Mouse (Mus musculus): ENCODE measurements around the gene Eif2ak2. TPM values are rescaled to one million over a fixed set of nuclear protein-coding genes. Genes with fewer than 3 reads are reported as not detected.

The Eif2ak2 gene
- polyA plus RNA-seq, 1 experiment: 1.6 TPM

DNA sequence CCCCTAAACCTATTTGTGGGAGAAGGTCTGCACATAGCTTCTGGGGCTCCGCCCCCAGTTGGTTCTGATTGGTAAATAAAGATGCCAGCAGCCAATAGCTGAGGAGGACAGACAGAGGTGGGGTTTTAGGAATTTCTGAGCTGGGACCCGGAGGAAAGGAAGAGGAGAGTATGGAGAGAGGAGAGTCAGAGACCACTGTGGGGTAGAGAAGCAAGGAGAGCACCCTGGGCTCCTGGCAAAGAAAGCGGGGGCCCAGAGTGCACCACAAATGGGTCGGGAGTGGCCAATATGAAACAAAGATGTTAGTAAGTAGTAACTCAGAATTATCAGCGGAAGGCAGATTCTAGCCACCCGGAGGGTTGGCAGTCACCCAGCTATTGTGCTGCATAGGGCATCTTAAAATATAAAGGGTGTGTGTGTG, 30.5 kb upstream of the Eif2ak2 start:
- TF ChIP-seq CTCF (IDR thresholded peaks at IDR 0.05; ENCODE audit: extremely low read depth, insufficient read depth, insufficient read length, insufficient replicate concordance) (no peak), POLR2A (IDR thresholded peaks at IDR 0.05; ENCODE audit: low read depth, low read length) (no peak)
- Histone ChIP-seq H3K4me1 (ENCODE audit: control insufficient read depth, insufficient read depth, insufficient read length) (no peaks in the 10 kb centered on the region; the same call in 1 of the 2 replicates), H3K4me3 (ENCODE audit: extremely low read depth, insufficient read depth, insufficient read length) (peak overlapping the region; percentile 30; the same call in 1 of the 2 replicates), H3K36me3 (ENCODE audit: control insufficient read depth, insufficient read depth, low read length) (no peaks in the 10 kb centered on the region), H3K27me3 (ENCODE audit: control insufficient read depth, insufficient read depth, low read length) (no peaks in the 10 kb centered on the region), H3K27ac (ENCODE audit: insufficient read depth, low read length) (no peak overlapping the region)
- DNase-seq (ENCODE audit: low read depth in 1 of 2, low spot score in 2 of 2): no peak
- 31% methylated on average over 6 of the region's 6 CpGs for WGBS

DNA sequence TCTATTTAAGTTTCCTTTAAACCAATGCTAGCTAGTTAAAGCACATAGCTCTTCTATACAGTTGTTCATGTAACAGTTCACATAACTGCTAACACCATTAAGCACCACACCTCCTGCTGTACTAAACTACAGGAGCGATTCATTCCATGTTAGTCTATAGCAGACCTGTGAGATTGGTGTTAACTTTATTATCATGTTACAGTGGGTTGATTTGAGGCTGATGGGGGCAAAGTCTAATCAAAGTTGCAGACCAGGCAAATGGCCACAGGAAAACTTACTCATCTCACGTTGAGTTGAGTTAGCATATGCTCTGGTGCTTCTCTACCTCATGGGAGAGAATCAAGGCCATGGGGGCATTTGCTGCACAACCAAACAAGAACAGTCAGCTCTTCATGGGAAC, 27.0 kb upstream of the Eif2ak2 start:
- TF ChIP-seq CTCF (IDR thresholded peaks at IDR 0.05; ENCODE audit: extremely low read depth, insufficient read depth, insufficient read length, insufficient replicate concordance) (no peak), POLR2A (IDR thresholded peaks at IDR 0.05; ENCODE audit: low read depth, low read length) (no peak)
- Histone ChIP-seq H3K4me1 (ENCODE audit: control insufficient read depth, insufficient read depth, insufficient read length) (no peaks in the 10 kb centered on the region), H3K27me3 (ENCODE audit: control insufficient read depth, insufficient read depth, low read length) (no peaks in the 10 kb centered on the region), H3K4me3 (ENCODE audit: extremely low read depth, insufficient read depth, insufficient read length) (no peak overlapping the region), H3K36me3 (ENCODE audit: control insufficient read depth, insufficient read depth, low read length) (no peaks in the 10 kb centered on the region), H3K27ac (ENCODE audit: insufficient read depth, low read length) (no peak overlapping the region)
- WGBS: 77% methylated on average over 2 of the region's 2 CpGs
- DNase-seq (ENCODE audit: low read depth in 1 of 2, low spot score in 2 of 2): no peak

GRCm38 (mm10) chr17:78906892-78907291, 24.5 kb upstream of the Eif2ak2 start, which contains the start of gene Sult6b1:
Gene Sult6b1, minus strand, starts transcription at chr17:78906992.
- no peak for DNase-seq (ENCODE audit: low read depth in 1 of 2, low spot score in 2 of 2)
- Histone ChIP-seq H3K27ac (ENCODE audit: insufficient read depth, low read length) (no peak within 1 kb of the TSS), H3K4me1 (ENCODE audit: control insufficient read depth, insufficient read depth, insufficient read length) (no peaks in the 10 kb centered on the region; the same call in 1 of the 2 replicates), H3K27me3 (ENCODE audit: control insufficient read depth, insufficient read depth, low read length) (no peaks in the 10 kb centered on the region), H3K4me3 (ENCODE audit: extremely low read depth, insufficient read depth, insufficient read length) (no peak within 1 kb of the TSS), H3K36me3 (ENCODE audit: control insufficient read depth, insufficient read depth, low read length) (no peaks in the 10 kb centered on the region)
- WGBS: 87% methylated on average over 5 of the region's 5 CpGs
- no peak for TF ChIP-seq POLR2A (IDR thresholded peaks at IDR 0.05; ENCODE audit: low read depth, low read length)
- TF ChIP-seq CTCF (IDR thresholded peaks at IDR 0.05; ENCODE audit: extremely low read depth, insufficient read depth, insufficient read length, insufficient replicate concordance): no peak

- DNase-seq (ENCODE audit: low read depth in 1 of 2, low spot score in 2 of 2): no peak
- Histone ChIP-seq H3K27me3 (ENCODE audit: control insufficient read depth, insufficient read depth, low read length) (no peaks in the 10 kb centered on the region), H3K4me1 (ENCODE audit: control insufficient read depth, insufficient read depth, insufficient read length) (no peaks in the 10 kb centered on the region; the same call in 1 of the 2 replicates), H3K36me3 (ENCODE audit: control insufficient read depth, insufficient read depth, low read length) (no peaks in the 10 kb centered on the region), H3K4me3 (ENCODE audit: extremely low read depth, insufficient read depth, insufficient read length) (no peak overlapping the region), H3K27ac (ENCODE audit: insufficient read depth, low read length) (no peak overlapping the region)
- no peak for TF ChIP-seq CTCF (IDR thresholded peaks at IDR 0.05; ENCODE audit: extremely low read depth, insufficient read depth, insufficient read length, insufficient replicate concordance)
- TF ChIP-seq POLR2A (IDR thresholded peaks at IDR 0.05; ENCODE audit: low read depth, low read length): no peak
- 81% methylated on average over 2 of the region's 2 CpGs for WGBS
These were observed 20.8 kb upstream of the Eif2ak2 start for GRCm38 (mm10) chr17:78903158-78903557.

DNA sequence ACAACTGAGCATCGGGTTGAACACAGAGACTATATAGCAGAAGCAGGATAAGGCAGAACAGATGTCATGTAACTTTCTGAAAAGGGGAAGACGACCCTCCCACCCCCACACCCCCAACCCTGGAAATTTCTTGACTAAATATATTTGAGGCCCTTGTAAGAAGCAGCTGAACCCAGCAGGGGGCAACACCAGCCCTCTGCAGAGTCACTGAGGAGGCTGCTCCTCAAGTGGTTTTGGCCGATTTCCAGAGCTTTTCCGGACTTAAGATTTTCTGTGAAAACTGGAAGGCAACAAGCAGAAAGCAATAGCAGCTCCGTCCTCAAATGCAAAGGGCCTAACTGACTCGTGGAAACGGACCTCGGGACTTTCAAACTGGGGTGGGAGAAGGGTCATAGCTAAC, 13.0 kb upstream of the Eif2ak2 start:
- no peak for DNase-seq (ENCODE audit: low read depth in 1 of 2, low spot score in 2 of 2)
- H3K36me3 ChIP-seq (ENCODE audit: control insufficient read depth, insufficient read depth, low read length): no peaks in the 10 kb centered on the region

GRCm38 (mm10) chr17:78894991-78895390, 12.6 kb upstream of the Eif2ak2 start:
- H3K27me3 ChIP-seq (ENCODE audit: control insufficient read depth, insufficient read depth, low read length): no peaks in the 10 kb centered on the region
- H3K36me3 ChIP-seq (ENCODE audit: control insufficient read depth, insufficient read depth, low read length): no peaks in the 10 kb centered on the region
- no peak for TF ChIP-seq POLR2A (IDR thresholded peaks at IDR 0.05; ENCODE audit: low read depth, low read length)
- TF ChIP-seq CTCF (IDR thresholded peaks at IDR 0.05; ENCODE audit: extremely low read depth, insufficient read depth, insufficient read length, insufficient replicate concordance): no peak
- 72% methylated on average over 7 of the region's 7 CpGs for WGBS
- H3K27ac ChIP-seq (ENCODE audit: insufficient read depth, low read length): no peak overlapping the region
- H3K4me3 ChIP-seq (ENCODE audit: extremely low read depth, insufficient read depth, insufficient read length): no peak overlapping the region
- H3K4me1 ChIP-seq (ENCODE audit: control insufficient read depth, insufficient read depth, insufficient read length): no peaks in the 10 kb centered on the region
- DNase-seq (ENCODE audit: low read depth in 1 of 2, low spot score in 2 of 2): no peak

More for the DNA sequence above, 13.0 kb upstream of the Eif2ak2 start:
- 2% methylated on average over 8 of the region's 8 CpGs for WGBS
- Histone ChIP-seq H3K27me3 (ENCODE audit: control insufficient read depth, insufficient read depth, low read length) (no peaks in the 10 kb centered on the region), H3K4me3 (ENCODE audit: extremely low read depth, insufficient read depth, insufficient read length) (no peak overlapping the region), H3K4me1 (ENCODE audit: control insufficient read depth, insufficient read depth, insufficient read length) (no peaks in the 10 kb centered on the region), H3K27ac (ENCODE audit: insufficient read depth, low read length) (no peak overlapping the region)
- TF ChIP-seq CTCF (IDR thresholded peaks at IDR 0.05; ENCODE audit: extremely low read depth, insufficient read depth, insufficient read length, insufficient replicate concordance) (peak; percentile 36; the same call in 1 of the 2 replicates), POLR2A (IDR thresholded peaks at IDR 0.05; ENCODE audit: low read depth, low read length) (no peak)

DNA sequence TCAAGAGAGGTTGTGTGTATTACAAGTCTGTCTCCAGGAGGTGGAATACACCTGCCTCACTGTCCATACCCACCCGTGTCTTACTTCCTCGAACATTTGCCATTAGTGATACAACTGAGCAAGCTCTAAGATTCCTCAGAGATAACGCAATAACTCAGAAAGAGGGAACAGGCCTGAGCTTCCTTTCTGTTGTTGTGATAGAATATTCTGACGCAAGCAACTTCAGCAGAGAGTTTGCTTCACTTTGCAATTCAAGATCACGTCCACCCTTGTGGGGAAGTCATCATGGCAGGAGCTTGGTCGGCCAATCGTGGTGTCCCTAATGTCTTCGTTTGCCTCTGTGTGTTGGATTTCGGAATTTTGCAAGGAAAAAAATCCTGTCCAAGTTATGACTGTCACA, 8.6 kb upstream of the Eif2ak2 start:
- no peak for TF ChIP-seq CTCF (IDR thresholded peaks at IDR 0.05; ENCODE audit: extremely low read depth, insufficient read depth, insufficient read length, insufficient replicate concordance)
- no peak for TF ChIP-seq POLR2A (IDR thresholded peaks at IDR 0.05; ENCODE audit: low read depth, low read length)
- H3K27ac ChIP-seq (ENCODE audit: insufficient read depth, low read length): no peak overlapping the region
- no peak overlapping the region for H3K4me3 ChIP-seq (ENCODE audit: extremely low read depth, insufficient read depth, insufficient read length)
- no peaks in the 10 kb centered on the region for H3K27me3 ChIP-seq (ENCODE audit: control insufficient read depth, insufficient read depth, low read length)
- no peak for DNase-seq (ENCODE audit: low read depth in 1 of 2, low spot score in 2 of 2)
- WGBS: 75% methylated on average over 9 of the region's 9 CpGs
- H3K4me1 ChIP-seq (ENCODE audit: control insufficient read depth, insufficient read depth, insufficient read length): no peaks in the 10 kb centered on the region
- H3K36me3 ChIP-seq (ENCODE audit: control insufficient read depth, insufficient read depth, low read length): no peaks in the 10 kb centered on the region
